Mouse (Mus musculus) adrenal gland, adult 8-10 months (tissue): ENCODE measurements at regions not wholly inside any gene's neighbourhood (a gene's known extent, or its start where the extent isn't known, plus 50 kb on each side); places are given as distances from the start of the nearest gene placed in this dataset.
"Not testable (repeated sequence)": the region's sequence is repeated elsewhere in the genome, so short reads cannot be mapped to it uniquely, and the experiment has no call there.

Source experiments
- DNase-seq: peaks from one replicate; pipeline ENCODE4 v3.0.0; 2022

- no peak for DNase-seq
Measured at GRCm38 (mm10) chr12:95388185-95388584, 303.8 kb upstream of the Flrt2 start.

DNA sequence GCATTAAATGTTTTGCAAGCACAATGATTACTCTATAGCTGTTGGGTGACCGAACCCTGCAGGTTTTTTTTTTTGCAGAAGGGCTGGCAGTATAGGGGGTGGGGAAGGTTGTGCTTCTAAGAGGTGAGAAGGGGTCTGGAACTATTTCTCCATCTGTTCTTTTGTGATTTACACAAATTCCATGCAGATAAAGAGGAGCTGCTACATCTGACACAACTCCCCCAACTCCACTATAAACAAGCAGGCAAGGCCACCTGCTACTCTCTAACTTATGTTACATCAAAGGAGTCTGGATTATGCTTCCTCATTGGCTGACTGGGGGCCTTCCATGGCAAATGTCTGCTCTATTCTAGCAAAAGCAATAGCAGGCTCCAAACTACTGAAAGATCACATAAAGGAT lies 299.2 kb upstream of the Flrt2 start:
- no peak for DNase-seq

GRCm38 (mm10) chr12:95394991-95395530 lies 297.0 kb upstream of the Flrt2 start:
- DNase-seq: no peak

DNA sequence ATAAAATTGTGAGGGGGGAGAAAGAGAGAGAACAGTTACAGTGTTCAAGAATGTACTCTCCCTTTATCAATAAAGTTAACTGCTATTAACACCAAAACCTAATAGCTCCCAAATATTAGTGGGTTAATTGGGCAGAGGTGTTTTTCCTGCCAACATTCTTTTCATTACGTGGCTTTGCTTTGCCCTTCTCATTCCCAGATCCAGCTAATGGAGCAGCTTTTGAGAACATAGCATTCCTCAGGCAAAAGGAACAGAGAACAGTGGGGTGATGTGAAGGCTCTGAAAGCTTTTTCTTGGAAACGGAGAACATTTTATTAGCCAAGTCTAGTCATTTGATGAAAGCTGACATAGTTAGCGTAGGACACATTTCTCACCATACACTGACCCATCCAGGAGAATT lies 271.2 kb upstream of the Flrt2 start:
- DNase-seq: no peak

DNA sequence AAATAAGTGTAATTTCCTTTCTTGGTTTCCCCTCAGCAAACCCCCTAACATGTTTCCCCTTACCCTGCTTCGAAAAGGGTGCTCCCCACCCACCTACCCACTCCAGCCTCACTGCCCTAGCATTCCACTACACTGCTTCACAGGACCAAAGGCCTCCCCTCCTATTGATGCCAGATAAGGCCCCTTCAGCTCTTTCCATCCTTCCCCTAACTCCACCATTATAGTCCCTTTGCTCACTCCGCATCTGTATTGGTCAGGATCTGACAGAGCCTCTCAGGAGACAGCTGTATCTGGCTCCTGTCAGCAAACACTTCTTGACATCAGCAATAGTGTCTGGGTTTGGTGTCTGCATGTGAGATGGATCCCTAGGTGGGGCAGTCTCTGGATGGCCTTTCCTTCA lies 267.3 kb upstream of the Flrt2 start:
- no peak for DNase-seq

GRCm38 (mm10) chr12:95437226-95437625 lies 254.8 kb upstream of the Flrt2 start:
- no peak for DNase-seq

- no peak for DNase-seq
Measured at GRCm38 (mm10) chr12:95457480-95457879, 234.5 kb upstream of the Flrt2 start.

- no peak for DNase-seq
Measured at GRCm38 (mm10) chr12:95466502-95467490, 225.2 kb upstream of the Flrt2 start.

DNA sequence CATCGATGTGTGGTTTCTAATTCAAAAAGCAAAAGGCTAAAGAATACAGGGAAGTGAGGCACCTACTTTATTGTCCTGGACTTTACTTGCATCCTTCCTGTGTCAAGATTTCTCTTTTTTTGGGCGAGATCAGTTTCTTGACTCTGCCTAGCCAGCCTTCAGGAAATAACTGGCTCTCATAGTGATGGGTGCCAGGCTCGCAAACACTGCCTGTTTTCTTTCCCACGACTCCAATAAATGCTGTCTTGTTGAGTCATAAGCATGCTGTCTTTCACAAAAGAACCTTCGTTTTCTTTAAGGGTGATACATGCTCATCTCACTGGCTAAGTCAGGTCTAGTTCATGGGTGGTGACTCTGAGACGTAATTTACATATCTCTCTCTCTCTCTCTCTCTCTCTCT lies 222.1 kb upstream of the Flrt2 start:
- DNase-seq: no peak

DNA sequence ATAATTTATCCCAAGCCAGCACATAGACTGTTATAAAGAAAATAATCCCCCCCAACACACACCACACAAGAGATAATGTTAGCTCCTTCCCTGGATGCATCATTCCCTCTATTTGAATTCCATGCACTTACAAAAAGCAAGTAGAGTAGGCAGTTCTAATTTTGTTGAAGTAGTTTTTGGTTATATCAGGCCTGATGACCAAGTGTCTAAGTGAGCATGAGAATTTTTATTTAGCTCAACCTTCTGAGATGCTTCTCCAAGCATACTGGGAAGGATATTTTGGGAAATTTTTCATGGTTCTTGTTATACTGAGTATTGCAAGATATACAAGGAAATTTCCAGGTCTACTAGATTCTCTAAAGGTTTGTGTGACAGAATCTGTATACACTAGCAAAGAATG lies 205.5 kb upstream of the Flrt2 start:
- DNase-seq: no peak

DNA sequence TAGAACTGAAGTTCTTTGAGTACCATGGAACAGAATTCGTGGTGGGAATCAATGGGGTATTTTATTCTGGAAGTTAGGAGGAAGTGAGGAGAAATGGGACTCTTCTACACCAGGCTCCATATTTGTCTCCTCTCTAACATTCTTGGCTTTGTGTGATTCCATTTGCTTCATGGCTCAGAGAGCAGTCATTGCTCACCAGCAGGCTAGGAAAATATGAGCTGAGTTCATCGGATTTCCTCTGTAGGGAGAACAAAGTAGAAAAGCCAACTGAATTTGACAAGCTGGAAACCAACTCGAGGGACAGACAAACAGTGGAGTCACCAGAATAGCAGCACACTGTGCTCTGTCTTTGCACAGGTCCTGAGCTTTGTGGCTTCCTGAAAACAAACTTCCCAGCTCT lies 203.7 kb upstream of the Flrt2 start:
- no peak for DNase-seq

GRCm38 (mm10) chr12:95489374-95489773 lies 202.7 kb upstream of the Flrt2 start:
- DNase-seq: no peak

- DNase-seq: no peak
Measured at GRCm38 (mm10) chr12:95489848-95490247, 202.2 kb upstream of the Flrt2 start.

DNA sequence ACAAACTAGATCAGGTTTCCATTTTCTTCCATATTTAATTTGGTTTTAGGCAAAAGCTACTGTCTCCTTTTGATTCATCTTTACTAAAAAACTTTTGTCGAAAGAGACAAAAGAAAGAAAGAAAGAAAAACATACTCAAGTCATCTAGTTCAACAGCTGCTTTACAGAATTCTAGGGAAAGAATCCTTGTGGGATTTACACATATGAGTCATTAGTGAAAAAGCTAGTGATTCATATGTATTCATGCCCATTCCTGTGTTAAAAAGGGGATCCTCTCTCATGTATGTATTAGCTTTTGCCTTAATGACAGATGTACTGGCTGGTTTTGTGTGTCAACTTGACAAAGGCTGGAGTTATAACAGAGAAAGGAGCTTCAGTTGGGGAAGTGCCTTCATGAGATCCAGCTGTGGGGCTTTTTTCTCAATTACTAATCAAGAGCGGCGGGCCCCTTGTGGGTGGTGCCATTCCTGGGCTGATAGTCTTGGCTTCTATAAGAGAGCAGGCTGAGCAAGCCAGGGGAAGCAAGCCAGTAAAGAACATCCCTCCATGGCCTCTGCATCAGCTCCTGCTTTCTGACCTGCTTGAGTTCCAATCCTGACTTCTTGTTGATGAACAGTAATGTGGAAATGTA lies 200.1 kb upstream of the Flrt2 start:
- not testable (repeated sequence) for DNase-seq

DNA sequence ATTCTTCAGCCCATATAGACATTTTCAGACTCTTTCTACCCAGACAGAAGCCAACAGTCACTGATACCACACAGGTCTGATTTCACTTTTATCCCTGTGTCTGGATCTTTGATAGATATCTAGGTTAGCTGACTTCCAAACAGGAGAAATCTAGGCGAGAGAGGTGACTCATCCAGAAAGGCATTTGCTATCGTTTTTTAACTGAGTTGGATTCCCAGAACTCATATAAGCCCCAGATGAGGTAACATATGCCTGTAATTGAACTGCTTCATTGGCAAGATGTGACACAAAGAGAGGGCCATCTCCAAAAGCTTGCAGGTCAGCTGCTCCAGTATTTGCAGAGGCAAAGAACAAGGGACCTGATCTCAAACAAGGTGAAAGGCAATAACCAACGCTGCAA lies 190.6 kb upstream of the Flrt2 start:
- DNase-seq: no peak

DNA sequence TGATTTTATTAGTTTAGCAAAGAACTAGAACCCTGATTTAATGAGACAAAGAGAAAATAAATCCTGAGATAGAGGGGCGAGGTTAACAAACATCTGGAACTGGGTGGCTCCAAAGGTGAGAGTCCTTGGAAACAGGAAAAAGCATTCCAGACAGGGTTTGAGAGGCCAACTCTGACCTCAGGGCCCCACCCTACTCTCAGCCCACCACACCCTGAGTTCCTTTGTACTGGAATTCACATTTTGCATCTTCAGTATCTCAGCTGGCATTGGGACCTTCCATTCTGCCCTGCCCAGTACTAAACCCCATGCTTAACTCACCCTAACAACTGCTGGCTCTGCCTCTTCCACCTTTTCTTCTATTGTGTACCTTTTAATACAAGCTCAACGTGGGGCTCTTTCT lies 172.0 kb upstream of the Flrt2 start:
- DNase-seq: no peak

GRCm38 (mm10) chr12:95522052-95522451 lies 170.0 kb upstream of the Flrt2 start:
- DNase-seq: no peak

- no peak for DNase-seq
Measured at GRCm38 (mm10) chr12:95533888-95534639, 158.0 kb upstream of the Flrt2 start.

GRCm38 (mm10) chr12:95547301-95547700 lies 144.7 kb upstream of the Flrt2 start:
- no peak for DNase-seq

DNA sequence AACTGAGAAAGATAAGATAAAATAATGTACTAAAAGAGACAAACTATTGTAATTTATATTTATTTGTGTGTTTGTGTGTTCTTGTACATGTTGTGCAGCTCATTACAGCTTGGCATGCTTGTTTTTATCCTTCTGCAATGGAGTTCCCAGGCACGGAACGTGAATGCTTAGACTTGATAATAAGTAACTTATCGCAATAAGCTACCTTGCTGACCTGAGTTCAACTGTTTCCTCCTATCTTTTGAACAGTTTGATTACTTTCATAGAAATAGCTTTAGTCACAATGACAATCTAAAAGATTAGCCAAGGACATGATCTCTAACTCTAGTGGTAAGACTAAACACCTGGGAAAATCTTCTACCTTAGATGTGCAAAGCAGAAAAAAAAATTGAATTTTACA lies 138.9 kb upstream of the Flrt2 start:
- DNase-seq: no peak

DNA sequence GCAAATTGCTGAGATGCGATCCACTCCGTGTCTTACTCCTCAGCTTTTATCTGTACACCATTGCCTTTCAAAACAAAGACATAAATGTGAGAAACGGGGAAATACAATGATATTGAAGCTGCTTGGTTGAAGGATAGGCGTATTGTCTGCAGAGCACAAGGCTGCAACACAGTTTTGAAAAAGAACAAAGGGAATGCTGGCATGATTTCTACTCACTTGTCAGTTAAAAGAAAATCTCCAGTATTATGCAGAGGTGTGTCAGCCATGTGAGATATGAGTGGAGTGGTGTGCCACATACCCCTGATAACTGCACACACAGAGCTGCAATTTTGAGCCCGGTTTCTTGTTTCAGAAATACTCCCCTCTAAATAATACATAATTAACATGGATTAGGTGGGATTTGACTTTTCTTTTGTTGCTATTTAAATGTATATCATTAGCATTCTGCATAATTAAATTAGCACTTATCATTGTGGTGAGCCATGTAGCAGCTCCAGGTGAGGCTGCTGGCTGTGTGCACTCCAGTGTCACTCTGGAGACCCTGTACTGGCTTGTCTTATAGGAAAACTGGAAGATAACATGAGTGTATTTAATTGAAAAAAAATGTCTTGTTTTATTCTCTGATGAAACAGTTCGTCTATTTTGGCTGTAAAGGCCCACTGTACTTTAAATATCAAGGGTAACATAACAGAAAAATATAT lies 133.2 kb upstream of the Flrt2 start:
- DNase-seq: no peak

DNA sequence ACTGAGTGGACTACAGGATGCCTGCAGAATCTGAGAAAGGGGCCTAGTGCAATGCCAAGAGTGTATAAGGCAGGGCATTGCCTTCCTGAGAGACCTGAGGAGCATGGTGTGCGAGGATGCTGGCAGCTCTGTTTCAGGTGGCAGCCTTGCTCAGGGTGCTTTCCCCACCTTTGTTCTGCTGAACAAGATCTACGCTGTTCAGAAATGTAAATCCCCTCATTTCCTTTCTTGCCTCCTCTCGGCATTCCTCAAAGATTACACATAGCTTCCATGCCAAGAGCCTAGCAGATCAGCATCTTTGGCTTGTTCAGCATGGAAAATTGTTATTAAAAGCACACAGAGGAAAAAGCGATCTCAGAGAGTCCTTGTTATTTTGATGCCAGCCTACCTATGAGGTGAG lies 128.6 kb upstream of the Flrt2 start:
- DNase-seq: no peak
